Mouse (Mus musculus) monocyte, adult 2 months (primary cell): Measurements from ENCODE around the gene 4921511M17Rik.
"Not testable (repeated sequence)": the region's sequence is repeated elsewhere in the genome, so short reads cannot be mapped to it uniquely, and the experiment has no call there.

Experiments
- DNase-seq, 2 experiments: peaks; one replicate each; pipeline ENCODE4 v3.0.0; 2022; ENCODE audit warnings: low spot score in 2 of 2, low read depth in 1 of 2

Gene 4921511M17Rik

DNA sequence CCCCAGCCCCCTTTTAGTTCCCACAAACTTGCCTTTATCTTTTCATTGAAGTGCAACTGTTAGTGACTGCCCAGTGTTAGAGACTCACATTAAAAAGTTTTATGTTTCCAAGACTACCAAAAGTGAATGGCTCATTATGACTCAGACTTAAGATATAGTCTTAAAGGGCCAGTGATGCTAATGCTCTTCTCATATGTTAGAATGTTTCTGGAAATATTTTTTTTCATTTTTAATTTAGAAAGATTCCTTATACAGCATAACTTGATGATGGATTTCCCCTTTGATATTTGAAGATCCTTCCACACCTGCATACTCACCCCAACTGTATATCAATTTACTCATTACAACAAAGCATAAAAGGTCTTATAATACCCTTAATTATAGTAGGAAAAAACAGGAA lies at the start of gene 4921511M17Rik:
Gene 4921511M17Rik (minus strand): TSS at position 101 of the 400 bp plus-strand sequence.
- not testable (repeated sequence) for DNase-seq

- not testable (repeated sequence) for DNase-seq
Observed at GRCm38 (mm10) chrX:154054939-154055338, 21.3 kb upstream of the 4921511M17Rik start, which contains the start of gene Gm10057. TSS of gene Gm10057 (minus strand) at chrX:154055039.

DNA sequence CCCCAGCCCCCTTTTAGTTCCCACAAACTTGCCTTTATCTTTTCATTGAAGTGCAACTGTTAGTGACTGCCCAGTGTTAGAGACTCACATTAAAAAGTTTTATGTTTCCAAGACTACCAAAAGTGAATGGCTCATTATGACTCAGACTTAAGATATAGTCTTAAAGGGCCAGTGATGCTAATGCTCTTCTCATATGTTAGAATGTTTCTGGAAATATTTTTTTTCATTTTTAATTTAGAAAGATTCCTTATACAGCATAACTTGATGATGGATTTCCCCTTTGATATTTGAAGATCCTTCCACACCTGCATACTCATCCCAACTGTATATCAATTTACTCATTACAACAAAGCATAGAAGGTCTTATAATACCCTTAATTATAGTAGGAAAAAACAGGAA lies 21.1 kb downstream of the 4921511M17Rik start, which contains the start of gene Samt1:
Gene Samt1 (minus strand): TSS at position 101 of the 400 bp plus-strand sequence.
- not testable (repeated sequence) for DNase-seq

- not testable (repeated sequence) for DNase-seq
Observed at GRCm38 (mm10) chrX:153976914-153977313, 56.7 kb downstream of the 4921511M17Rik start.

DNA sequence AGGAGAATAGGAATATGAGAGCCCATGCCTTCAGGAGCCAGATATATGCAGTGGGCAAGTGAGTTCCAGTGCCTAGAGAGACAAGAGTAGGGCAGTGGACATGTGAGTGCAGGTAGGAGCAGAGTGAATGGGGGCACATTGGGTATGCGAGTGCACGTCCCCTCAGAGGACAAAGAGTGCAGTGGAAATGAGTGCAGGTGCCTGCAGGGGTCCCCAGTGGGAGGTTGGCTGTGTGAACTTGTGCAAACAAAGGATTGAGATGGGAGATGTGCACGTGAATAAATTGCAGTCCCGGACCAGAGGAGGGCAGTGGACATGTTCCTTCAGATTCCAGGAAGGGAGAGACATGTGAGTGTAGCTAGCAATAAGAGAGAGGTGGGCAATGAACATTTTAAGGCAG lies 57.2 kb downstream of the 4921511M17Rik start:
- DNase-seq, result not testable (repeated sequence)

GRCm38 (mm10) chrX:153974450-153974849 lies 59.2 kb downstream of the 4921511M17Rik start:
- no peak for DNase-seq
